Mouse (Mus musculus) heart, postnatal 14 days (tissue): ENCODE data around the gene Dedd2. TPM values are rescaled to one million over a fixed set of nuclear protein-coding genes. Genes with fewer than 3 reads are reported as not detected.
A peak's percentile ranks its signal among the peaks of the same experiment; 100 is the strongest.

Experiments used
- DNase-seq, 2 experiments: peaks; one replicate each; pipeline ENCODE4 v3.0.0; 2021 to 2022
- intact Hi-C: fragments of 180-260 bp; cut with DNase I; formaldehyde crosslinking; loops from one replicate; pipeline ENCODE4 v1.15.1; 2025
- total RNA-seq, 2 experiments: library from RNA; stranded (reverse); gene quantifications; 2 replicates each; pipeline ENCODE4 v1.2.3; 2021

Dedd2 gene
- total RNA-seq, 2 experiments from 2014 or later, result 17.9 to 19.2 TPM

GRCm38 (mm10) chr7:25190806-25191205 is 29.6 kb downstream of the Dedd2 start:
- intact Hi-C loops, result no loop called here
- no peak for DNase-seq

- DNase-seq, result peak; percentile 86 to 90
- intact Hi-C loops, result loop anchor here (1.0 to 5.0 kb wide), 3 partner anchors 55 to 156 kb away; no protein-coding TSS in a partner anchor
These were observed 32.5 kb downstream of the Dedd2 start for GRCm38 (mm10) chr7:25187662-25188650.

GRCm38 (mm10) chr7:25184091-25184490 is 36.3 kb downstream of the Dedd2 start:
- no peak for DNase-seq
- intact Hi-C loops, result no loop called here

GRCm38 (mm10) chr7:25181814-25182213 is 38.6 kb downstream of the Dedd2 start:
- intact Hi-C loops, result no loop called here

GRCm38 (mm10) chr7:25181331-25181790 is 39.1 kb downstream of the Dedd2 start:
- intact Hi-C loops, result no loop called here
- peak; percentile 30 to 50 for DNase-seq

More at GRCm38 (mm10) chr7:25181814-25182213, 38.6 kb downstream of the Dedd2 start:
- DNase-seq, result no peak

- intact Hi-C loops, result no loop called here
- no peak for DNase-seq
These were observed 39.9 kb downstream of the Dedd2 start for GRCm38 (mm10) chr7:25180512-25180911.

- peak; percentile 74 to 76 for DNase-seq
- intact Hi-C loops, result no loop called here
These were observed 40.7 kb downstream of the Dedd2 start, which contains the start of gene Pou2f2 for GRCm38 (mm10) chr7:25179606-25180161. Gene Pou2f2, minus strand, starts transcription at chr7:25179726.

GRCm38 (mm10) chr7:25178787-25179605 is 41.4 kb downstream of the Dedd2 start:
- intact Hi-C loops, result no loop called here
- DNase-seq, result peak in 1 of 2 experiments; percentile 20

- no peak for DNase-seq
- intact Hi-C loops, result no loop called here
These were observed 42.1 kb downstream of the Dedd2 start for GRCm38 (mm10) chr7:25178317-25178716.

GRCm38 (mm10) chr7:25174343-25174742 is 46.1 kb downstream of the Dedd2 start:
- no peak for DNase-seq
- intact Hi-C loops, result no loop called here

GRCm38 (mm10) chr7:25172669-25173068 is 47.7 kb downstream of the Dedd2 start:
- DNase-seq, result no peak
- intact Hi-C loops, result no loop called here

GRCm38 (mm10) chr7:25170583-25170982 is 49.8 kb downstream of the Dedd2 start:
- intact Hi-C loops, result no loop called here

GRCm38 (mm10) chr7:25166106-25166505 is 54.3 kb downstream of the Dedd2 start:
- DNase-seq, result no peak
- intact Hi-C loops, result no loop called here

More at GRCm38 (mm10) chr7:25170583-25170982, 49.8 kb downstream of the Dedd2 start:
- no peak for DNase-seq

- intact Hi-C loops, result no loop called here
- no peak for DNase-seq
These were observed 64.2 kb downstream of the Dedd2 start for GRCm38 (mm10) chr7:25156158-25156648.

GRCm38 (mm10) chr7:25155469-25156157 is 64.8 kb downstream of the Dedd2 start:
- no peak for DNase-seq
- intact Hi-C loops, result no loop called here

- intact Hi-C loops, result no loop called here
- no peak for DNase-seq
These were observed 65.8 kb downstream of the Dedd2 start for GRCm38 (mm10) chr7:25154648-25155047.

- intact Hi-C loops, result no loop called here
These were observed 66.6 kb downstream of the Dedd2 start for GRCm38 (mm10) chr7:25153841-25154240.

GRCm38 (mm10) chr7:25151916-25152556 is 68.4 kb downstream of the Dedd2 start:
- DNase-seq, result no peak
- intact Hi-C loops, result no loop called here

More at GRCm38 (mm10) chr7:25153841-25154240, 66.6 kb downstream of the Dedd2 start:
- no peak for DNase-seq

- intact Hi-C loops, result no loop called here
- DNase-seq, result no peak
These were observed 69.4 kb downstream of the Dedd2 start for GRCm38 (mm10) chr7:25151009-25151408.
